Mouse (Mus musculus) lung, postnatal 36 days (tissue): ENCODE data around the gene Rabgap1l.
A peak's percentile ranks its signal among the peaks of the same experiment; 100 is the strongest.

Experiments
- DNase-seq: peaks from one replicate; pipeline ENCODE4 v3.0.0; 2022; ENCODE audit warnings: mixed read lengths

The Rabgap1l gene

DNA sequence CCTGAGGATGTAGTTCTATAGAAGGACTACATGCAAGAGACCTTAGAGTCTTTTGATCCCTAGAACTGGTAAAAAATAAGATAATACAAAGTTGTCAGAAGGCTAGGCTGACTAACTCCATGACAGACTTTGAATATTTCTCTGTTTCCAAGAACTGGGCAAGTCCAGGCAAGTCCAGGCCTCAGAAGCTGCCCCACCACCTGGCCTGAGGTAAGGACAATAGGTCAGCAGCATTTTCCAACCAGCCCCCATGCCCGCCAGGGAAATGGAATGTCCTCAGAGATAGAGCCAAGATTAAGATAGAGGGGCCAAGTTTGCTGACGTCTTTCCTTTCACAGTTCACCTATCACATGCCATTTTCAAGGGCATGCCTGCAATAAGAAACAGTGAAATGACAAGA lies 517.8 kb downstream of the Rabgap1l start:
- DNase-seq, result peak; percentile 15

DNA sequence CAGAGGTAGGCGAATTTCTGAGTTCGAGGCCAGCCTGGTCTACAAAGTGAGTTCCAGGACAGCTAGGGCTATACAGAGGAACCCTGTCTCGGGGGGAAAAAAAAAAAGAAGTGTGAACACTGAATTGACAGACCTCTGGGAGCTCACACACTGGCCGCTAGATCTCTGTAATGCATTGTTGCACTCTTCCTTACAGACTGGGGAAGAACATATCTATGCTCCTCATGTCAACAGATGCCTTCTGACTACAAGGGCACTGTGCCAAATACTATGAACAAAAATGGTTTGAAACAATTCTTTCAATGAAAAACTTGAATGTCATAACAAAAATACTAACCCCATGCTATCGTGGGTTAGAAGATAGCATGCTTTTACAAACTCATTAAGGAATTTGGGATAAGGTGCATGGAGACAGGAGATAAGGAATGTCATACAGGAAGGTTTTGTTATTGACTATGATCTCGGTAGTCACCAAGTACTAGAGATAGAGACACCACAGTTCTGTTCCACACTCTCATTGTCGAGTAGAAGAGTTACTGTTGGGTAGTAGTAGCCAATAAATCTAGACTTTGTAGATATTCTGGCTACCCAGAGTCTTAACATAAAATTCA lies 519.8 kb downstream of the Rabgap1l start:
- no peak for DNase-seq

DNA sequence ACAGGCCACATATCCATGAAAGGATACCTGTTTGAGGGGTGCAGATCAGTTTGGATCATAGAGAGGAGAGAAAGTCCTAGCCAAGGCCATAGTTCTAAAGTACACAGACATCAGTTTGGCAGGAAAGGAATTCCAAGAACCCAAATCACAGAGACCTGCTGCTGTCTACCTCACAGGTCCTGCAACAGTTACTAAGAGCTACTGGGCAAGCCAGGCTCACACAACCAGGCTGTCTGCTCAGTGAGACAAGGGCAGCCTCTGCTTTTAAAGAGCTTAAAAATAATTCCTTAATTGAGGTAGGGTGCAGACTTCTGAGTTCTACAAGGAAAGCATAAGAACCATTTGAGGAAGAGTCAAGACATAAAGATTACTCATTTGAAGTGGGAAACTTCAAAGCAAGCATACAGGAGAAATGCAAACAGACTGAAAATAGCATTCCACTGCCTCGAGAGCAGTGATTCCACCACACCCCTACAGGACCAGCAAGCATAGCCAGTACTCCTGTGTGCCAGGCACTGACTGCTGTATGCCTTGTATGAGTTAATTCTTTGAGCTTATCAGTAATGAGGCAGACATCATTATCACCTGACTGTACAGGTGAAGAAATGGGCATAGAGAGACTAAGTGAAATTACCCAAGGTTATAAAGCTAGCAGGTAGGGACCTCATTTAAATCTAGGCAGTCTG lies 521.6 kb downstream of the Rabgap1l start:
- DNase-seq, result peak; percentile 26

DNA sequence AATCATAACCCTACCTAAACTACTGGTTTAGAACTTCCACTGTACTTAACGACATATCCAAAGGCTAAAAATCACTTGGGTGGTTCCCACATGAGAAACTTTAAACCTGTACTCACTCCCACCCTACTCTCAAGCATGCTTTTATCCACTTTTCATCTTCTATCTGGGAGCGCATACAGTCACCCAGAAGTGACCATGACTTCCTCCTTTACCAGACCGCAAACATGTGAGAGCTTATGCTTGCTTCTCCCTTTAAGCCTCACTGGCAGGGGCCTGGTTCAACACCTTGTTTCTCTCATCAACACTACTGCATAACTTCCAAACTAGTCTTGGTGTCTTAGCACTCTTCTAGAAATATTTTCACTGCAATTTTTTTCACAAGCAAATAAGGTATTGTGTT lies 524.7 kb downstream of the Rabgap1l start:
- peak; percentile 22 for DNase-seq

DNA sequence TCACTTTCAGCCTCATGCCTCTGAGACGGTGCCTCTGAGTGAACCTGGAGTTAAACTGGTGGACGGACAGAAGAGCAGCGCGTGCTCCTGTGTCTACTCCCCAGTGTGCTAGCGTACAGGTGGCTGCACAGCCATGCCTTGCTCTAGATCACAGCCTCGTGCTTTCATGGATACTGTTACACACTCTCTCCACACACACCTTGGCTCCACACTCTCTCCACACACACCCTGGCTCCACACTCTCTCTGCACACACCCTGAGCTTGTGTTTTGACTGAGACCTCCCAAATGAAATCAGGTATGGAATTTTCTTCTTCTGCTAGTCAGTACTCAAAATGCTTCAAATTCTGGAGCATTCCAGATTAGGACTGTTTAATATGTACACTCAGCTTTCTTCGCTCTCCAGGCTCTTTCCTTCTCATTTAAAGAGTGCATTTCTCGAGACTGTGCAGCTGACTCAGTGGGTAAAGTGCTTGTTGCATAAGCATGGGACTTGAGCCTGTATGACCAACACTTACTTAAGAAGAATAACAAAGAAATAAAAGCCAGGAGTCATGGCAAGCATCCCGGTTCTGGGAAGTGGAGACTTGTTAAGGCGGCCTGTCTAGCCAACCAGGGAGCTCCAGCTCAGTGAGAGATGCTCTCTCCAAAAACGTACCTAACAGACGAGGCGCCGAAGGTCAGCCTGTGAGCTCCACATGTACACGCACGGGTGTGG lies 529.2 kb downstream of the Rabgap1l start:
- DNase-seq, result peak; percentile 94

DNA sequence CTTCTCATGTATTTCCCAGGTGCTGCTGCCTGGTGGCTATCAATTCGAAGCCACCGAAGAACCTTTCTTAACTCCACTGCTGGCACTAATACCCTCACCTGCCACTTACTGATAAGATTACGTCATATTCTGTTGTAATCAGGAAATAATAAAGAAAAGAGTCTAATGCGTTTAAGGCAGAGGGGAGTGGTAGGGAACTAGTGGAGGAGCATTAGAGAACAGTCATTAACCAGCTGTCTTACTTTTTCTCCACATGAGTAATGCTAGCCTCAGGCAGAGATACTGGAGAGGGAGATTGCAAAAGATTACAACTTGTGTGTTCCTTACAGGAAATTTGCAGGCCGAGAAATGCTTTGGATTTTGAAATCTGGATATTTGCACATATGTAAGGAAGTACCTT lies 530.0 kb downstream of the Rabgap1l start:
- peak; percentile 31 for DNase-seq

DNA sequence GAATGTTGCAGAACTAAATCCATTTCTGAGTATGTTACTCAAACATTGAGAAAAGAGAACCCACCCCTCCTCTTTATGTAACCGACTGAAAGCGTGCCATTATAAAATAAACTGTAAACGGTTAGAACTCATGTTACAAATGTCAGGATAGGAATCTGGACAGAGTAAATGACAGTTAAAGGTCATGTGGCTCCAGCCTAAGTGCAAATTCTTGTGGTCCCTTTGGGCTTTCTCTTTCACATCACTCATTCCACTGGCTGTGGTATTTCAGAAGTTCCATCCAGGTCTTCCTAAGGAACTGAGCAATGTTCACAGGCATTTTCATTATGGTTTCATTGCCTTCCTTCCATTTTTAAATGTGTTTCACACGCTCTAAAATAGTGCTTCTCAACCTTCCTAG lies 530.6 kb downstream of the Rabgap1l start:
- peak; percentile 21 for DNase-seq

DNA sequence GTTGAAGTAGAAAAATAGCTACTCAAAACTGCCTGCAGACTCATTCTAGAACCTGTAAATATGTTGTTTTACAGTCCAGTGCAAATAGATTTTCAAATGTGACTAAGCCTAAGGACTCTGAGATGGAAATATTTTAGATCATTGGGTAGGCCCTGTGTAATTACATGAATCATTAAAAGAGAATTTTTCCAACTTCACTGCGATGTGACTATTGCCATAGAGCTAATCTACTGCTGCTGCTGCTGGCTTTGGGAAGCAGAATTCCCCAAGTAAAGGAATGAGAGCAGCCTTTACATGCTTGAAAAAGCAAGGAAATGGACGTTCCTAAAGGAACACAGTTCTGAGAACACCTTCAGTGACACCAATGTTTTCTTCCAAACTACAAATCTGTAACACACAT lies 531.2 kb downstream of the Rabgap1l start:
- no peak for DNase-seq

DNA sequence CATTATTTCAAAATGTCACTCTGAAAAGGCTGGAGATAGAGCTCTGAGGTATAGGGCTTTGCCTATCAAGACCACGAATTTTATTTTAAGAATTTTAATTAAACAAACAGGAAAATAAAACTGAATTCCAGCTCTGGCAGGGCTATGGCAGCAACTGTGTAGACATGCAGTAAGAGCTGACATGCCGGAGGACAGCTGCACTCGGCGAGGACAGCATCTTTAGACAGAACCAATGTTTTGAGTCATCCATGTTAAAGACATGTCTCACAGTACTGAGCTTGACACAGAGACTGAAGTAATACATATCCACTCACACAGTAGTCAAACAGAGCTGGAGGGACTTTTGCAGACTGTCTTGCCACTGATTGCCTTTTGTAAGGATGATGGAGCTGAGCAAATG lies 532.4 kb downstream of the Rabgap1l start:
- DNase-seq, result no peak

DNA sequence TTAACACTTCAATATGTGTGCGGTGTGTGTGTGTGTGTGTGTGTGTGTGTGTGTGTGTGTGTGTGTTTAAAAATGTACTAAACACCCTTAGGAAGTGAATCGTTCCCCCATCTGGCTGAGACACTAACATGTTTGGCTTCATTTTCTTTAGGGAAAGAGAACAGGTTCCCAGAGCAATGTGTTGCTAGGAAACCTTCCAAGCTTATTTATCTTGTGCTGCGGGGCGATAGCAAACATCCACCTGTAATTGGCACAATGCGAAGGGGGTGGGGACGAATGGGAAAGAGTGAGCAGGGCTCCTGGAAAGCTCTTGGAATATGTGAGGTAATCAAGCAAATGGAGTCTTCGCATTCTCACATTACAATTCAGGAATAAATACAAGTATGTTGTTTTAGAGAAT lies 533.1 kb downstream of the Rabgap1l start:
- peak; percentile 84 for DNase-seq

DNA sequence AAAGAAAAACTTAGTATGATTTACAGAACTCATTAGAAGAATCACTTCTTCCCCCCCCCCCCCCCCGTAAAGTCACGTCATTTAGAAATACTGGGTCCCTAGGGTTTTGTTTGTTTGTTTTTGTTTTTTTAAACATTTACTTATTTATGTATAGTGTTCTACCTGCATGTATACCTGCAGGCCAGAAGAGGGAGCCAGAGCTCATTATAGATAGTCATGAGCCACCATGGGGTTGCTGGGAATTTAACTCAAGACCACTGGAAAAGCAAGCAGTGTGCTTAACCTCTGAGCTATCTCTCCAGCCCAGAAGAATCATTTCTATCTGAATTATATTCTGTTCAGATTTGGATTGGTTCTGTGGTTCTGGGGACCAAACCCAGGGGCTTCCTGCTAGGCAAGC lies 539.9 kb downstream of the Rabgap1l start:
- DNase-seq, result no peak

DNA sequence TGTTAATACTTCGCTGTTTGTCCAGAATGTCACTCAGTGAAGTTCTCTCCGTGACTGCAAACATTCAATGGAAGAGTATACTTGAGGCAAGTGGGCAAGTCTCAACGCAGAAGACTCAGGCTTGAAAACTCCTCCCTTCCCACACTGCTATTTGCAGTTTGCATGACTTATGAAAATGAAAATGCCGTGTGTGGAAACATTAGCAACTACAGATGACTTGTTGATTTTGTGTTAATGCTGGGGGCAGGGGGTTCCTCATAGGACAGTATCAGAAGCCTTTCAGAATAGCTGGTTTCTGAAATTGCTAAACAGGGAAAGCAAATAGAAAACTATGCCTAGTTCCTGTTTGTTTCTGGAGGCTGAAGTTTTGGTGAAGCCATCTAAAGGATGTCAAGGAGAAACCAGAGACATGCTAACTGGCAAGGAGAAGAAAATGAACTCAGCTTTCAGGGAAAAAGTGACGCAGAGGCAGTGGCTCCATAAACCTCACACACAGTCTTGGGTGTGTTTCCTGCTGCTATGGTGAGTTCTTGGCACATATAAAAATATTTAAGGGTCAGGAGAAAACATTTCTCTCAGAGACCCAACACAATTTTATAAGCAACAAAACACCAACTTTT lies 541.5 kb downstream of the Rabgap1l start:
- peak; percentile 42 for DNase-seq

DNA sequence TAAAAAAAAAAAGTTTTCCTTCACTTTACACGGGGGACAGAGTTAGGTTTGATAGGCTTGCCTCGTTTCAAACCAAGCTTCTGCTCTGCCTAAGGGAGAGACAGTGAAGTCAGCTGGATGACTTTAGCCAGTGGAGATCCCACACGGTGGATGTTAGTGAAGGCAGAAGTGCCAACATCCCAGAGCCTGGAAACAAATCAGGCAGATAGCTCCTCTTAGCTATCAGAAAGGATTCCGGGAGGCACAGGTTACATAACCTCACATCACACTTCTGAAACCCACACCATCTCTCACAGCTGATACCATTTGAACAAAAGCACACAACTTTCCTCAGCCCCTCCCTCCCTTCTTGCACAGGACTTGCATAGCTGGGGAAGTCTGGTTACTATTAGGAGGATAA lies 542.2 kb downstream of the Rabgap1l start:
- peak; percentile 27 for DNase-seq

DNA sequence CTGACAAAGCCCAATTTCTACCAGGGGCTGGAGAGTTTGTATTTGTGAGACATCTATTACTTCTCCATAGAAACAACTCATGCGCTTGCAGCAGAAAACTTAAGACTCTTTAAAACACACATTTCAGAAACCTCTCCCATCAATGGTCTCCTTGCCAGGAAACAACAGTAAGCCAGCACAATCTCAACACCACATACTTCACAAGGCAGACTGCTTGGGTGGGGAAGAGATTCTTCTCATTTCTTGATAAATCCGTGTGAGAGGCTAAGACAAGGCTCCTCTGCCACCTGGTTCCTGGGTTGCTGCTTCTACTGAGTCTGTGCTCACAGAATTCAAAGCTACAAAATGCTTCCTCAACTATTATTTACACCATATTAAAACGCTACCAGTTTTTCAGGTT lies 543.2 kb downstream of the Rabgap1l start:
- DNase-seq, result peak; percentile 21

DNA sequence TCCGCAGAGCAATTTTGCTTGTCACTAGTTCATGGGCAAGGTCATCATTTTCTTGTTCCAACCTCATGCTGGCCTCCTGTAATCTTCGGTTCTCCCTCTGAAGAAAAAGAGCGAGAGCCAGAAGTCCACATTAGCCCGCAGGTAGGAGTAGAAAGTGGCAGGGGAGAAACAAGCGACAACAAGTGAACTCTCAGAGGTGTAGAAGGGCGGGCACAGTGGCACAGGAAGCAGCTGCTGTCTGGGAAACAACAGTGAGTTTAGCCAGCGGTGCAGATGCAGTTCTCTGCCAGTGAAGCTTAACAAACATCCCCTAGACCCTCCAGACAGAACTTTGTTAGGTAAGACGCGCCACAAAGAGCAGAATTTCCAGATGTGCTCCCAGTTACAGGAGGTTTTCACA lies 545.5 kb downstream of the Rabgap1l start:
- DNase-seq, result peak; percentile 44

DNA sequence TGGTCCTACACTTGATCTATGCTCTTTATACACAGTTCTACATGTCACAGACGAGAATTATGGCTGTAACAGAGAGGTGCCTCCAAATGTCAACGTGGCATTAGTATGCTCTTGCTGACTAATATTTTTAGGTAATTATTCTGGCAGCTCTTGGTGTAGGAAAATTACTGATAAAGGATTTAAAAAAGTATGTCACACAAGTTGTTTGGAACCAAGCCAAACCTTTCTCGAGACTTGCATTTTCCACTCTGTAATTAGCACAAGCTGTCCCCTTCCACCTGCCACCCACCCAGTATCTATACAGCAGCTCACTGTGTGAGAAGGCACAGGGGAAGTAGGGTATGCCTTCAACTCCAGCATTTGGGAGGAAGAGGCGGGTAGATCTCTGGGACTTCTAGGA lies 546.2 kb downstream of the Rabgap1l start:
- peak; percentile 39 for DNase-seq

DNA sequence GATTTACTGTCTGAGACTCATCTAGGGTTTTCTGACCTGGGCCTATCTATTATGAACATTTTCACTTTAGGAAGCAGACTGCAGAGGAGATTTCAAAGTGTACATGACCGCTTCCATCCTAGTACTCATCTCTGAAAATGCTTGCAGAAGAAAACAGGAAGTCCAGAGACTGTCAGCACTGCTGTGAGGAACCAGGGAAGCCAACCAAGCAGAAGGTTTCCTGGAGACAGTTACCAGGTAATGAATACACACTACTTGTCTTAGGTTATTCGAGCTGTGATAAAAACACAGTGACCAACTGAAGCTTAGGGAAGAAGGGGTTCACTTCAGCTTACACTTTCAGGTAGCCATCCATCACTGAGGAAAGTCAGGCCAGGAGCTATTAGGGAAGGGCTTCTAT lies 547.1 kb downstream of the Rabgap1l start:
- peak; percentile 54 for DNase-seq

DNA sequence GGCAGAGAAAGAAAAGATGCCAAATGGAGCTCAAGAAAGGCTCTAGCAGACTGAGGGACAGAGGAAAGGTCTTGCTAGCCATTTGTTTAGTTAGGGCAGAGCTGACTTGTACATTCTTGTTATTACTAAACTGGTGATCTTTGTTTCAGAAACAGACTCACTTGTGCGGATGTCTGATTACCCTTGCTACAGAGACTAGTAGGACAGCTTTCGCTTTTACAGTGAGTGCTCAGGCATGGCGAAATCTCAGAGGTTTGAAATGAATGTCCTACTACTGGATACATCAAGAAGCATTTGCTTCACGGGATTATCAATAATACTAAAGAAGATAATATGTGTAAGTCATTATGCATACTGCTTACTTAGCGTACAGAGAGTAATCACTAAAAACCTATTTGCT lies 548.3 kb downstream of the Rabgap1l start:
- DNase-seq, result no peak

DNA sequence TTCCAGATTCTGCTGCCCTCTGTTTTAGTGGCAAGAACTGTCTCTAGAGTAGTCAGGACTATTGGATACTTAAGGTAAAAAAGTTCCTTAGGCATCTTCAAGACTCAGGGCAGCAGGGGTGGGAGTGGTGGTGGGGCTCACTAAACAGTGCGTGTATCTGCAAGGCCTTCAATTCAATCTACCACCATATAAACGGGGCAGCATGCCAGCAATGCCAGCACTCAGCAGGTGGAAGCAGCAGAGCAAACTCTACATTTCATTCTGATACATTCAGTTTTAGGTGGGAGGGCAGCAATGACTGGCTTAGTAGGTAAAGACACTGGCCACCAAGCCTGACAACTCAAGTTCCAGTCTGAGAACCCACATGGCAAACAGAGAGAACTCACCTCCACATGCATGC lies 552.9 kb downstream of the Rabgap1l start:
- DNase-seq, result no peak

DNA sequence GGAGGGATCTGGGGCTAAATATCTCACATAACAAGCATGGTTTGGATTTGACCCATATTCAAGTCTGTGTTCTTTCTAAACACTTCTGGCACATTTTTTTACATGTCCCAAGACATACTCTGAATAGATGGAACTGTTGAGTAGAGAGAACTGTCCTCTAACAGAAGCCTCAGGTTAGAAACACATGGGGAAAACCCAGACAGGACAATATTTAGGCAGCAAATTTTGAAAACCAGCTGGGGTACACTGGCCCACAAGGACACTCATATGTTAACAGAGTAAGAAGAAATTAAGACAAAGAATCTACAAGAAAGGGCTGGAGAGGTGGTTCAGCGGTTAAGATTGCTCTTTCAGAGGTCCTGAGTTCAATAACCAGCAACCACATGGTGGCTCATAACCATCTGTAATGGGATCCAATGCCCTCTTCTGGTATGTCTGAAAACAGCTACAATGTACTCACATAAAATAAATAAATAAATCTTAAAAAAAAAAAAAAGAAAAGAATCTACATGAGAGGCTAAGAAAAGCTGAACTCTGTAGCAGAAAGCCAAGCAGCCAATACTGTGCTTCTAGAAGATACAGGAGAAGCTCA lies 554.1 kb downstream of the Rabgap1l start:
- no peak for DNase-seq

DNA sequence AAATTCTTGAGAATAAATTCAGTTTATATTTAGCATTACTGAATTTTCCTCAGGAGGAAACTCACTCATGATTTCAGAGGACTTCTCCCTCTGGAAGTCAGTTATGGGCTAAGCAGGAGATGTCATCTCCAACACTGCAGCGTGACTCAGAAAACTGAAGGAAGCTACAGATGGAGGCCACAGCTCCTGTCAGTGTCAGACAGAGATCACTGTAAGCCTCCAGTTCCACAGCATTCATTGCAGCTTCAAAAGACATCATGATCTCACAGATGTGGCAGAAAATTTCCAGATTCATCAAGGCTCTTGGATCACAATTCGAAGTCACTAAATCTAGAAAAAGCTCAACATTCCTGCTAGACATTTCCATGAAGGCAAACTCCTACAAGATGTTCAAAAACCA lies 555.0 kb downstream of the Rabgap1l start:
- DNase-seq, result no peak

DNA sequence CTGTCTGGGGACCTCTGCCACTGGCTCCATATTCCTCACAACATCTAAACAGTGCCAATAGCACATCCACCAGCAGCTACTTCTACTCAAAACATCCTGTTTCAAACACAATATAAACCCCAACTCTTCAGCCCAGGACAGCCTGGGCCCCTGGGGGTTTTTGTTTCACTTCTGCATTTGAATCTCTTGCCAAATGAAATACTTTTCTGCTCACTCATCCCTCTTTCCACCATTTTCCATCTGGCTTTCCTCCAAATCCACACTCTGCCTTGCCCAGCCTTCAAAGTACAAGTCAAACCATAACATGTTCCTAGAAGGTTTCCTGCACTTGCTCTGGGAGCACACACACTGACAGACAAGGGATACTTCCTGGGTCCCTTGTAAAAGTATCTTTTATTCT lies 559.1 kb downstream of the Rabgap1l start:
- DNase-seq, result peak; percentile 48

DNA sequence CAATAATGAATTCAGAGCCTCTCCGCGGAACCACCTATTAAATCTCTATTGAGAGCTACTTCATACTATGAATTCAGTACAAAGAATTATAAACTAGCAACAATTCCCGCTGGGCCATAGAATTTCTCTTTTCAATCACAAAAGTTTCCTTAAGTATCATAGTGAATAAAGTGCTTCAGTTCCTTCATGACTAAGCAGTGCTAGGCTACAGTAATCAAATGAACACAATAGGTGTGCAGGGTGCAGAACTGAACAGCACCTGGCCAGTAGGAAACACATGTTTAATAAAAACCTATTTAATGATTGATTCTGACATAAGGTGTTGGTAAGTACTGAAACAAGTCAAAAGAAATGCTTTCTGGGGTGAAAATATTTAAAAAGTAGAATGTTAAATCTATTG lies 560.9 kb downstream of the Rabgap1l start:
- no peak for DNase-seq
